Mouse (Mus musculus) c-Kit-positive CD71-negative TER-119-negative erythroid progenitor cells, embryonic 14.5 days (primary cell): ENCODE measurements around the gene Gtpbp6.
A peak's percentile ranks its signal among the peaks of the same experiment; 100 is the strongest.
"Not testable (repeated sequence)": the region's sequence is repeated elsewhere in the genome, so short reads cannot be mapped to it uniquely, and the experiment has no call there.

ENCODE experiments used
- DNase-seq: peaks from one replicate; pipeline ENCODE4 v3.0.0-alpha.2; 2013; ENCODE audit warnings: low read depth

Gene Gtpbp6

DNA sequence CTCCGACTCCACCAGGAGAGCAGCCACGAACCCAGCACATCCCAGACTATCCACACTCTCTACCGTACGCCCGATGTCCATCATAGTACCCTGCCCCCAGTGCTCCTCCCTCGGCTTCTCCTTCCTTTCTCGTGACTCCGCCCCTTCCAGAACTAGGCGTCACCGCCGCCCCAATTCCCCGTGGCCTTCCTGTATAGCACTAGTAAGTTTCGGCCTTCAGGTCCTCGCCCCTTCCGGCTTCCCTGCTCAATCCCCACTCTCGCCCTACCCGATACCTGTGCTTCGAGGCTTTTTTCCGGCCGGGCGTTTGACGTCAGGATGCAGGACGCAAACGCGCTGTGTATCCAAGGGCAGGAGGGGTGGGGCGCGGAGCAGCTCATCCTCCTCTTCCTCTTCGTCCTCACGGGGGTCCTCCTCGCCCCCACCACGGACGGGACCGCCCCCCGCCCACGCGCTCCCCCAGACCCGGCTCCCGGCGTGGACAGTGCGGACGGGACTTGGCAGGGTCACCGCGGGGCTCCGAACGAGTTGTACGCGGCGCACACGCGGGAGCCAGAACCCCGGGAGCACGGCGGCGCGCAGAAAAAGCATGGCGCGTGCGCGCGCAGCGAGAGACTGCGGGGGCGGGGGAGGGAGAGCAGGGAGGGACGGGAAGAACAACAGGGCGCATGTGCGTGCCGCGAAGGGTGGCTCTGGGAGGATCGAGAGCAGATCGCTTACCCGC, at the start of gene Gtpbp6:
TSS of gene Gtpbp6 (minus strand) at position 617 of the 724 bp plus-strand sequence.
- peak; percentile 96 for DNase-seq

DNA sequence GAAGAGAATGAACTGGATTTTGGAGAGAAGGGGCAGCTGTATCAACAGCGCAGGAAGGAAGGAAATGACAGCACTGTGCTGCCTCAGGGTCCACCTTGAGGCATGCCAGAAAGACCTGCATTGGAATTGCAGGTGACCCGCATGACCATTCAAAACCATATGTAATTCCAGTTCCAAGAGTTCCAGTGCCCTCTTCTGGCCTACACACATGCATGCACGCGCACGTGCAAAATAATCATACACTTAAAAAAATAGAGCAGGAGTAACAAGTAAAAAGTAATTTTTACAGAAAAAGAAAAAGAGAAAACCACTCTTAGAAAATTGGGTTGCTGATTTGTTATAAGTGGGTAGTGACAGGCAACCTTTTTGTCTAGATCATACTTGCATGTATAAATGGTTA, 35.0 kb upstream of the Gtpbp6 start:
- DNase-seq = no peak

DNA sequence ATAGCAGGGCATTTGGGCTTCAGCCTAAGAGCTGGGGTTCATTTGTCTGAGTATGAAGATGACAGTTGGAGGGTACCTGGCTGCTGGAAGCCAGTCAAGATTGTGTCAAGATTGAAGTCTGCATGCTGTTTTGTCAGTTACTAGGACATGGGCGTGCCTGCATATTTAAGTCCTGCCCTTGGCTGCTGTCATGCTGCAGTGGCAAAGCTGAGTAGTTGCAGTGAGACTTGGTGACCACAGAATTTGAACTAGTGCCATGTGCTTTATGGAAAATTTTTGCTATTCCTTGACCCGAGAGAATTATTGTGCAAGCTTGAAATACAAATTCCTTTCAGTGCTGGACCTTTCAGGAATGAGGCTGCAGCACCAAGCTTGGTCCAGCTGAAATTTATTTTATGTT, 34.3 kb upstream of the Gtpbp6 start:
- DNase-seq = no peak

DNA sequence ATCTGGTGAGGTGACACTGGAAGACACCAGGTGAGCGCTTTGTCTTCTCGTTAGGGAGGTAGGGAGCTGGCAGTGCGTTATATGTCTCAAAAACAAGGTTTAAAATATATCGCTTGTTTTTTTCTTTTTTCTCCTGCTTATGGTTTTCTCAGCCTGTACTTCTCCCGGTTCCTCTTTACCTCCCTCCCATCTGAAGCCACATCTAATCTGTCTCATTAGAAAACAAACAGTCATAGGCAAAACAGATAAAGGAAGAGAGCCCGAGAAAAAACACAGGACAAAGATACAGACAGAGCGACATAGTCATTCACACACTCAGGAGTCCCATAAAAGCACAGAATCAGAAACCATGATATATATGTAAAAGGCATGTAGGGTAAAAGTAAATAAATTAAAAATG, 32.4 kb upstream of the Gtpbp6 start:
- DNase-seq = no peak

DNA sequence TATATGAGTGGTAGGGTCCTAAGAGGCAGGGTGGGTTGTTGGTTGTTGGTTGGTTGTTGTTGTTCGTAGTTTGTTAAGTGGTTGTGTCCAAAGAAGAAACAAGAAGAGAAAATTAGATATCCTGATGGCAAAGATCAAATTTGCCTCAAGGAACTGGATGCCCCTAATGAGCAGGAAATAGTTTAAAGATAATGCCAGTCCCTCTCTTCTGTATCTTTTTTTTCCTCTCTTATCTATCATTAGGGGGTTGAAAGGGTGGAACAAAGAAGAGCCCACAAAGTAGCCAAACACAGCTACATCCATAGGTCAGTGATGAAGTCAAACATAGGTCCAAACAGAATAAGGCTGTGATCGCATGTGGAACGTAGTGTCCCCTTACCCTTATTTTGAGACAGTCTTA, 31.3 kb upstream of the Gtpbp6 start:
- DNase-seq = no peak

DNA sequence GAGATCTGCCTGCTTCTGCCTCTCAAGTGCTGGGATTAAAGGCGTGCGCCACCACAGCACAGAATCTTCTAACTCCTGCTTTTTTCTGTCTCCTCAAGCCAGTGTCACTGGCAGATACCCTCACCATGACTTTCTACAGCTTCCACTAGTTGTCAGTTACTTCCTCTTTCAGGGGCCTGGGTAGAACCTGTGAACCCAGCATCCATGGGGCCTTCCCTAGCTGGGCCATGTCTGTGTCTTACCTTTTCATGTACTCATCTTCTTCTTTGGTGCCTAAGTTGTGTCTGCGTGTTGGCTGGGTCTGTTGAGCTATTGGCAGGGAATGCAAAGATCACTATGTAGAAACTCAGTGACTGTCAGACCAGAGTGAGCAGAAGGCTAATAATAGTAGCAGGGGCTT, 29.8 kb upstream of the Gtpbp6 start:
- DNase-seq = no peak

DNA sequence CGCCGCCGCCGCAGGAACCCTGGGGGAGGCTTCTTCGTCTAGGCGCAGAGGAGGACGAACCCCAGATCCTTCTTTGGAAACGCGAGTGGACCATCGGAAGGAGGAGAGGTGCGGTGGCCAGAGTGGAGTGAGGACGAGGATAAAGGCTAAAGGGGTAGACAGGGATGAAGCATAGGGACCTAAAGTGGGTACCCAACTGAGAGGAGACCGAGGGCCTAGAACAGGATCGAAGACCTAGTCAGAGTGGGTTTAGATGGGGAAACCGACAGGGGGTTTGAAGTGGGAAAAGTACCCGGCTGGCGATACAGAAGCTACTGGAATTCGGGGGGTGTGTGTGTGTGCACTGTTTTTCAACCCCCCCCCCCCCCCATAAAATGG, 28.1 kb upstream of the Gtpbp6 start:
- DNase-seq = no peak

DNA sequence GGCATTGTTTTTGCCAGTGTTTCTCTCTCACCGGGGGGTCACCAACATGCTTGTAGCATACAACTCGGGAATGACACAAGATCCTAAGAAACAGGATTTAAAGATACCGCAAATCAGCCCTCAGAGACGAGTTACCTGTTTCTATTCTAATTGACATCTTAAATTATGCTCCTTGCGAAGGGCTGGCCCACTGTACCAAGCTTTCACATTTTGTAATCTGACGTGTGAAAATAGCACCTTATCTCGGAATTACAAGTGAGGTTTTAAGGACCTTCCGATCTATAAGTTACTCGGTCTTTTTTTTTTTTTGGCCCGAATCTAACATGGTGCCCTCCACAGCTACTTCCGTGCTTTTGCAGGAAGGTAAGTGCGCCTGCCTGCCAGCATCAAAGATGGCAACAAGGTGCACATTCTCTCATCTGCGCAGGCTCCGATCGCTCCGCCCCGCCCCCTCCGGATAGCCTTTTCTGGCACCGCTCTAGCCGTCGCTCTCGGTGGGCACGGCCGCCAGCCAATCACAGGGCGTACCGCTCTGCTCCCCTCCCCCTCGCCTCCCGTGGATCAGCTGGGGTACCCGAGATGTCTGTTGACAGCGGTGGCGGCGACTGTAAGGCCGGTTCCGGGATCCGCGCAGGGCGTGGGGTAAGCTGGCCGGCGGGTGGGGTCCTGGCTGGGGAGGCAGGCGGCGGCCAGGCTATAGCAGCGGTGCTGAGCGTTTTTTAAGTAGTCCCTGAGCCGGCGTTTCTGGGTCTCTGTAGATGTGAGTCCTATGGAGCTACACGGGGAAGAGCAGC, 27.5 kb upstream of the Gtpbp6 start, which contains the start of gene Chfr:
TSS of gene Chfr (plus strand) at position 550 of the 794 bp plus-strand sequence.
- DNase-seq = peak; percentile 96

DNA sequence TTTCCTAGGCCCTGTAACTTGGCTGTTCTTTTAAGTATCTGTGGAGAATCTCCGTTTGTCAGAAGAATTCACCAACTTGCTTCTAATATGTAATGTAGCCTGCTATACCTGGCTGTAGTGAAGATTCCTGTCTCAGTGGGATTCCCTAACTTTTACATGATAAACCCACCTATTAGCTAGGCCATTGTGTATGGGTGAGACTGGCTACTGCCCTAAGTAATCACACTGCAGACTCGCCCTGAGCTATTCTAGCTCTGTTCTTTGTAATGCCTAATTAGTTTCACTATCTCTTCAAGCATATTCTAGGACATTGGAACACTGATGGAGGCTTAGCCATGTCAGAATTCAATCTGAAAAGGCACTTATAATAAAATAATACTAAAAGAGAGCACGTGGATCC, 14.4 kb upstream of the Gtpbp6 start:
- not testable (repeated sequence) for DNase-seq

DNA sequence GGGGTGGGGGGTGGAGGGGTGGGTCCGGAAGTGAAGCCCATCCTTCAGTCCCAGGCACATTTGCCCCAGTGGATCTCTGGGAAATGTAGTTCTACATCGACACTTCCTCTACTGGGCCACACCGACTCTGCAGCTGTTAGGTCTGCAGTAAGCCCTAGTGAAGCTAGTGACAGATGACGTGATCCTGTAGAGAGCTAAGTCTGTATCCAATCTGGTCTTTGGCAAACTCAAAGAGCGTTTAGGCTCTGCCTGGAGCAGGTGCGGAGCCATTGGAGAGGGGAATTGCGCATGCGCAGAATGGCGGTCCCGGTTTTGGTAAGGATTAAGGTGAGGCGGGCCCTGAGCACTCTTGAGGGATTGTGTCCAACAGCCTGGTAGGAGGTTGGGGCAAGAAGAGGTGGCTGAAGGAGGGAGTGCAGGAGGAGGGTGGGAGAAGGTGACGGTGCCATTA, 2.0 kb upstream of the Gtpbp6 start, which contains the start of gene Zfp605:
TSS of gene Zfp605 (plus strand) at position 102 of the 451 bp plus-strand sequence.
- peak; percentile 73 for DNase-seq

DNA sequence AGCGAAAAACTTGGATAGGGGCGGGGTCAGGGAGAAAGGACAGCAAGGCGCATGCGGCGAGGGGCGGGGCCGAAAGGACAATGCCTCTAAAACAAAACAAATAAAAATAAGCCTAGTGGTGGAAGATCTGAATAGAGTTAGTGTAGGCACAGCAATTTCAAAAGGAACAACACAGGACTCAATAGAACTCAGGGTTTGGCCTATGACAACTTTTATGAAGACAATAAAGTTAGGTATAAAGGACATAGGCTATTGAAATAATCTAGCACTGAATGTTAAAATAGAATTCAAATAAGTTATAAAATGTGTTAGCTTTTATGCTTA, 270 bp upstream of the Gtpbp6 start:
- DNase-seq = no peak

DNA sequence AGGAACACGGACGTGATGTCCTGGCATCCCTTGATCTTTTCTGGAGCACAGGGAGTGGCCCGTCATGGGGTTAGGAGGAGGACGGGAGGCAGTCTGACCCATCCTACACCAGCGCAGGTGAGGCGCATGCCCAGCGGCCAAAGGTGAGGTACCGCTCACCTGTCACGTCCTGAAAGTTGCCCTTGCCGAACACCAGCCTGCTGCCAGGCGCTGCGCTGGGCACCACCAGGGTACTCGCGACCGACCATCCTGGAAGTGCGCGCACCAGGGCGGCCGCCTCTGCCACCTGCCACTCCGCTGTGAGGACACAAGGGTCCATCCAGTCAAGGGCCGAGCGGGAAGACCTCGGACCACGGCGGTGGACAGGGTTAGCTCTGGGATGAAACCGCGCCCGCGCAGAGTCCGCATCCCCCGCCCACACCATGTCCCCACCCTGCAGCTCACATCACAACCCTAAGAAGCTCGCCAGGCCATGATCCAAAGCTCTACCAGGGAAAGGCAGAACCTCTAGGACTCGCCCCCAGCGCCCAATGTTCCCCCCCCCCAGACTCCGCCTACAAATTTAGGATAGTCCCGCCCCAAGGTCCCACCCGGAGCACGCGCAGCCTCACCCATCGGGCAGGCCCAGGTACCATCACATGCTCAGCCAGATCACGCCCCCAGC, 964 bp downstream of the Gtpbp6 start:
- no peak for DNase-seq

DNA sequence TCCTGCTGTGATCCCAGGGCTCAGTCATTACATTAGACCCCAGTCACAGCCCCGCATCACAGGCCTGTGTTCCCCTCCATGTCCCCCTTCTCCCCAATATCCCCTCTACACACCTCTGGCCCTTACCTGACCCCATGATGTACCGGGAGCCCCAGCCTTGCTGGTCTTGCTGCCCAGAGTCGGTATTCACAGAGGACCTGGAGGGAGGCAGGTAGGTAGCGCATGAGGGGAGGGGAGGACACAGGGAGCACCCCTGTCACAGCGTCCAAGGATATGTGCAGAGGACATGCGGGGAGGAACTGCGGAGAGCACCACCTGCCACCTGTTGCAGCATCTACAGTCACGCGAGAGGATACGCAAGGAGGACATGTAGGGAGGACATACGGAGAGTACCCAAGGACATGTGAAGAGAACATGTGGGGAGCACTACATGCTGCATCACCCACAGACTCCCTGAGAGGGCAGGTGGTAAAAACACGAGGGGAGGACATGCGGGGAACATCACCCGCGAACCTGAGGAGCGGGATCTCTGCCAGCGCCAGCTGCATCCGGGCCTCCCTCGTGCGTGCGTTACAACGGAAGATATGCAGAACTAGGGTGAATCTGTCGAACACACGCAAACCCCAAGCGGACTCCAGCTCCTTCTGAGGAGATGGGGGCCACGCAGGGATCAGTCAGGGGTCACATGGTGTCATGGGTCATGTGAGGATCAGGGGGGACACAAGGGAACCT, 1.7 kb downstream of the Gtpbp6 start:
- no peak for DNase-seq

DNA sequence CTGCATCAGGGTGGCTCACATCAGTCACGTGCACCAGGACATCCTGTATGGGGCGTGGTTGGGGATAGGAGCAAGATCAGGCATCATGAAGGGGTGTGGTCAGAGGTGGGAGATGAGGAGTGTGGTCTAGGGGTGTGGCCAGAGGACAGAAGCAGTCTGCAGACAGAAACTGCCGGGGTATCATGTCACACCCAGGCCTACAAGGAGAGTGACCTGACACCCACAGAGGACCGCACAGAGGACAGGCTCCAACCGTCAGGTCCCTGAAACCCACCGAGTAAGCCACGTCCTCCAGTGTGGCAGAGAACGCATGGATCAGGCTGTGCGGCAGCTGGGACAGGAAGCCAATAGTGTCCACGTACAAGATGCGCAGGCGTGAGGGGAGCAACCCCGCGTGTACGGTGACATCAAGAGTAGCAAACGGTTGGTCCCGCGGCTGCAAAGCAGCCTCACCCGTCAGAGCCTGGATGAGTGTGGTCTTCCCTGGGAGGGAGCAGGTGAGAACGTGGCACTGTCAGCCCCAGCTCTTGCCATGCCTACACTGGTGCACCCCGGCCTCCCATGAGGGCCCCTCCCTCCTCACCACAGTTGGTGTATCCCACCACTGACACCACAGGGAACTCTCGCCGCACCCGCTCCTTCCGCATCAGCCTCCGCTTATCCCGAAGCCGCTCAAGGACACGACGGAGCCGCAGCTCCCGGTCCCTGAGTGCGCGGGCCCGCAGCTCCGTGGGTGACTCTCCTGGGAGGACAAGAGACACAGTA, 3.2 kb downstream of the Gtpbp6 start:
- DNase-seq = no peak

DNA sequence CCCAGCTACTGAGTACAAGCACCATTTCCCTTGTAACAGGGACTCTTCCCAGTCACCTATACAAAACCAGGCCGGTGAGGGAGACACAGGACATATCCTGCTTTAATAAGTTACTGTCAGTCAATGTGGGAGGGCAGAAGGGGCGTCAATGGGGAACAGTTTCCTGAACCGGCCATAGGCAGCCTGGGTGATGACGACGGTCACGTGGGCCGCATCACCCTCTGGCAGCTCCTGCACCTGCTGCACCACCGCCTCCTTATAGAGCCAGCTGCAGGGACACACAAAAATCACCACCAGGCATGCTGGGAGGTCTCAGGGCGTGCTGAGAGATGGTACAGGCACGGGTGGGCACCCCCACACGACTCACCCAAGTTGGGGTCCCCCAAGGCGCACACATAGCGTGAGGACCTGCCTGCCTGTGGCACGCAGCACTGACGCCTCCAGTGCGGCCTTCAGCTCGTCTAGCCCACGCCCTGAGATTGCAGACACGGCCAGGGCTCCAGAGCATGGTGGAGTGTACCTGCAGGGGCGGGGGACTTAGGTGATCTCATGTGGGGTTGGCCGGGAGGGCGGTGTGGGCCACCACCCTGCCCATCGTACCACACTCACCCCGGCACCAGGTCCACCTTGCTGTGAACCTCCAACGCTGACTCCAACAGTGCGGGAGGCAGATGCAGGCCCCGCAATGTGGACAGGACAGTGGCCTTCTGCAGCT, 3.9 kb downstream of the Gtpbp6 start:
- DNase-seq = no peak

DNA sequence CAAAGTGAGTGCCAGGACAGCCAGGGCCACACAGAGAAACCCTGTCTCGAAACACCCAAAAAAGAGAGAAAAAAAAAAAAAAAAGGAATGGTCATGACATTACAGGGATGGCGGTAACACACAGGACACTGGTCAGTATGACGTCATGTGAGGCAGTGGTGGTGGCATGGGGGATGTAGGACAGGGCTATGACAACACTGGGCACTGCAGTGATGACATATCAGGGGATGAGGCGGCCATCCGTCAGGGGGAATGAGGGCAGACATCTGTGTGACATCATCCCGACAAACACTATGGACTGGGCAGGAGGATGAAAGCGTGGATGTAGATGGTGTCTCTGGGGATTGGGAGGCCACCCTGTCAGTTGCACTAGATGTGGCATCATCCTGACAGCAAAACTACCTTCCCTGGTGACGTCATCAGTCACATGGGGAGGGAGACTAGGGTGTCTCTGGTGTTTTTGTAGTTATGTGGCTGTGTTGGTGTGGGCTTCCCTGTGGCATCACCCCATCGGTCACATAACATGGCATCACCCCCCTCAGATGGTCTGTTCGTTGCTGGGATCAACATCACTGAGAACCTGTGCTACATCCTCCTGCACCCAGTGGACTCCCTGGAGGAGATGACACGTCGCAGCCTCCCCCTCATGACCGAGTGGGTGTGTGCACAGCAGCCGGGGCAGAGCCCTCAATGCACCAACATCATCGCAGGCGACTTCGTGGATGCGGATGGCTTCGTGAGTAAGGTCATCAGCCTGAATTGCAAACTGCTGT, 5.0 kb downstream of the Gtpbp6 start:
- no peak for DNase-seq

DNA sequence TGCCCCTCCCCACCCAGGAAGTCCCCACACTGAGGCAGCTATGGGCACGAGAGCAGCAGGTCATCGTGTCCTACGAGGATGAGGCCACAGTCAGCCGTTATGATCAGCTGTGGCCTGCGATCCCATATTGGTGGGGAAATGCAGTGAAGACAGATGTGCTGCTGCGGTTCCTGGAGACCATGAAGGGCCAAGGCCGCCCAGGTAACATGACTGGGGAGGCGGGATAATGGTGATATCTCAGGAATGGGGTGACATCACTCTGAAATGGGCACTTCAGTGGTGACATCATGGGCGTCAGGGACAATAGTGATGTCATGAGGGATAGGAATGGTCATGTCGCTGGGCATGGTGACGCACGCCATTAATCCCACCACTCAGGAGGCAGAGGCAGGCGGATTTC, 5.6 kb downstream of the Gtpbp6 start:
- DNase-seq = no peak

DNA sequence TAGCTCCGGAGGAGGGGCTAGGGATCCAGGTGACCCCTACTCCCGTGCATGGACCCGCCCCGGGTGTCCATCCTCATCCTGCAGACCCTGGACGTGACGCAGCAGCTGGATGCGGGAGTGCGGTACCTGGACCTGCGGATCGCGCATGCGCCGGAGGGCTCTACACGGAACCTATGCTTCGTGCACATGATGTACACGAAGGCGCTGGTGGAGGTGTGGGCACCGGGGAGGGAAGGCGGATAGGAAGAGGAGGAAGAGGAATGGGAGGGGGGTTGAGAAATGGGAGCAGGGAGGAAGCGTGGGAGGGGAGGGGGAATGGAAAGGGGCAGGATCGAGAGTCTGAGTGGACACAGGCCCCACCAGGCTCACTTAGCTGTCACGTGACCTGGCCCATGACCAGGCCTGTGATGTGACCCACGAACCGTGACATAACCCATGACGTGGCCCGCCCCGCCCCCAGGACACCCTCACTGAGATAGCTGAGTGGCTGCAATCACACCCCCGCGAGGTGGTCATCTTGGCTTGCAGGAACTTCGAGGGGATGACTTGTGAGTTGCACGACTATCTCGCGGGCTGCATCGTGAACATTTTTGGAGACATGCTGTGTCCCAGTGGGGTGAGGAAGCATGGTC, 6.2 kb downstream of the Gtpbp6 start:
- no peak for DNase-seq

DNA sequence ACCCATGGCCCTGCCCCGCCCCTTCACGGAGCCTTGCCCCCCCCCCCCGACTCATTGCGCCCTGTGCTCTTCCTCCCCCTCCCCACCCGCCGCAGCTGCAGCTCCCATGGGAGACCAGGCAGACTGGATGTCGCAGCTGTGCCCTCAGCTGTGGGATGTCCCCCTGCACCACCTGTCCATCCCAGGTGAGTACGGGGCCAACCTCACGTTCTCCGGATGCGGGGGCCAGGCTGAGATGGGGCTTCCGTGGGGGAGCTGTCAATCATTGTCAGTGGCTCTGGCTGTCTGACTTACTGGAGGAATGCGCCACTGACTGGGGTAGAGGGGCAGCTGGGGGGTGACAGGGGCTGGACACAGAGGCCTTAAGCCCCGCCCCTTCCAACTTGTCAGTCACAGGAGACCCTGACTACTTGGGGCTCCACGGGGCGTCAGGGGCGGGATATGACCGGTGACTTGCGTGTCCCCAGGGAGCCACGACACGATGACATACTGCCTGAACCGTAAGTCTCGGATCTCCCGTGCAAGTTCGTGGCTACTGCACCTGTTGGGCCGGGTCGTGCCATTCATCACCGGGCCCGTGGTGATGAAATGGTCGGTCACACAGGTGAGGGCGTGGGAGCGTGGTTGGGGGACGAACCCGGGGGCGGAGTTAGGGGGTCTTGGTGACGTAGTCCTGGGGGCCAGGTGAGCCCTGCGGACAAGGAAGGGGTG, 6.9 kb downstream of the Gtpbp6 start:
- DNase-seq = no peak
